Mouse (Mus musculus) lung, postnatal 0 days (tissue): Measurements from ENCODE around the gene Rtn2.

Source experiments
- CTCF ChIP-seq: IDR thresholded peaks from 2 replicates; pipeline ENCODE4 v1.5.1; 2016; ENCODE audit warnings: antibody characterized with exemption, mild to moderate bottlenecking
- EP300 ChIP-seq: IDR thresholded peaks from 2 replicates; pipeline ENCODE4 v1.6.1; 2016; ENCODE audit warnings: antibody characterized with exemption, mild to moderate bottlenecking, control low read depth

DNA sequence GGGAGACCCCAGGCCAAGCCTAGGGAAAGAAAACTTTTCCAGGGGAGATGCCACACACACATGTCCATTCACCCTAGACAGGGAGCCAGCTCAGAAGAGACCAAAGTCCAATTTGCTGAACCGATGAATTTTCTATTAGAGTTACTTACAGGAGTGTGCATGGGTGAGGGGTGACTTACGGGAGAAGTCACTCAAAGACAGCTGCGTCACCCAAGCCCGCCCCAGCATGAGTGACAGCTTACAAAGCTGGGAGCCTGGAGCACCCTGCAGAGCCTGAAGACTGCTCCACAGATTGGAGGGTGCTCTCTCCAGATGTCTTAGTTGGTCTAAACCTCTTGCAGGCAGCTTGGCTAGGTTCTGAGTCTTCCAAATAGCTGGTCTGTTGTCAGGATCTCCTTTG is 29.6 kb downstream of the Rtn2 start:
- no peak for TF ChIP-seq CTCF
- TF ChIP-seq EP300: no peak
